Comparison of ENCODE assay signal across 19 mouse cellular contexts in the genomic region with DNA sequence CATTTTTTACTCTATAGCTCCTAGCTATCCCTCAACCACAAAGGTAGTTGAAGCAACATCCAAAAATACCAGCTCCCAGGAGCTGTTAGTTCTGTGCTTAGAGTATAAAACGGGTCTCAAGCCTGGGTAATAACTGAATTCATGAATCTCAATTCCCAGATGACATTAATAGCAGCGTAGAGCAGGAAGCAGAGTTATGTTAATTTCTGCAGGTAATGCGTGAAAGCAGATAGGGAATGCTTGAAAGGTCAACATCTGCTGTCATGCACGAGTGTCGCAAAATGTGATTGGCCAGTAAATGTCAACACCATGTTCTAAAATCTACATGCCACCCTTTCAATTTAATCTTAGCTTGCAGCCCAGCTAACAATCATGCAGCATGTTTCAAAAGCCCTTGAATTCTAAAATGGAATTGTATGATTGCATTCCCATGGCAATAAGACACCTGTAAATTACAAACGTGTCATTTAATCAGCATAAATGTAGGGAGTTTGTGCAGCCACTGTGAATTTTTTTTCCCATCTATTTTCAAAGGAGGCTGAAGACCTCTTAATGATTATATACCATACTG.
A peak's percentile ranks its signal among the peaks of the same experiment; 100 is the strongest.
DNase-seq lines count a peak whose midpoint lies in the region; ATAC-seq and TF ChIP-seq lines count a peak whose summit lies in the region.
"Had no signal": no experiment of that assay in that cellular context is flagged by ENCODE, and none has a peak within 500 bp of the region (broad histone marks: within the 10 kb centered on the region; RNA-seq: fewer than 3 reads in every experiment).

No protein-coding gene starts in this region.

- H3K4me3 ChIP-seq in forebrain, embryonic 16.5 days (replicated peaks; ENCODE audit: low read length) = no peak overlapping the region
- H3K4me3 ChIP-seq in hindbrain, postnatal 0 days (ENCODE audit: low read length) = no peak overlapping the region
- no peak overlapping the region for H3K4me3 ChIP-seq in neural tube, embryonic 12.5 days
- H3K4me3 ChIP-seq: heart, embryonic 15.5 days; liver, embryonic 12.5 days had no signal

- H3K27me3 ChIP-seq in forebrain, embryonic 16.5 days (replicated peaks; ENCODE audit: control insufficient read depth, insufficient read depth, low read length) = no peaks in the 10 kb centered on the region
- H3K27me3 ChIP-seq in hindbrain, postnatal 0 days (ENCODE audit: insufficient read depth, low read length) = no peaks in the 10 kb centered on the region
- H3K27me3 ChIP-seq in neural tube, embryonic 12.5 days (replicated peaks) = no peaks in the 10 kb centered on the region
- H3K27me3 ChIP-seq: heart, embryonic 15.5 days; liver, embryonic 12.5 days had no signal

- 0 out of 2 replicates have a peak, but pooled peaks cover 2% of the 10 kb centered on the region for H3K4me1 ChIP-seq in forebrain, embryonic 16.5 days (replicated peaks; ENCODE audit: control insufficient read depth, insufficient read depth, low read length)
- no peaks in the 10 kb centered on the region for H3K4me1 ChIP-seq in hindbrain, postnatal 0 days (ENCODE audit: insufficient read depth, low read length)
- peaks cover 14% of the 10 kb centered on the region; the same call in 1 of the 2 replicates for H3K4me1 ChIP-seq in neural tube, embryonic 12.5 days
- H3K4me1 ChIP-seq: heart, embryonic 15.5 days; liver, embryonic 12.5 days had no signal

- TF ChIP-seq CTCF in brain, embryonic 14.5 days (IDR thresholded peaks at IDR 0.05; ENCODE audit: borderline replicate concordance, extremely low read depth, insufficient read depth, insufficient read length) = no peak
- TF ChIP-seq CTCF in hindbrain, postnatal 0 days (IDR thresholded peaks at IDR 0.05; ENCODE audit: low read depth) = no peak

- H3K4me2 ChIP-seq in forebrain, embryonic 16.5 days (ENCODE audit: low read length) = no peak overlapping the region
- H3K4me2 ChIP-seq in hindbrain, postnatal 0 days (ENCODE audit: low read depth, low read length) = no peak overlapping the region
- no peak overlapping the region for H3K4me2 ChIP-seq in neural tube, embryonic 12.5 days (replicated peaks)
- H3K4me2 ChIP-seq: heart, embryonic 15.5 days; liver, embryonic 12.5 days had no signal

- H3K9me3 ChIP-seq in forebrain, embryonic 16.5 days (ENCODE audit: control insufficient read depth, low read length) = no peaks in the 10 kb centered on the region
- no peaks in the 10 kb centered on the region for H3K9me3 ChIP-seq in hindbrain, postnatal 0 days (ENCODE audit: low read length)
- no peaks in the 10 kb centered on the region for H3K9me3 ChIP-seq in neural tube, embryonic 12.5 days
- H3K9me3 ChIP-seq: heart, embryonic 15.5 days; liver, embryonic 12.5 days had no signal

- no peak overlapping the region for H3K9ac ChIP-seq in forebrain, embryonic 16.5 days (replicated peaks; ENCODE audit: low read depth, low read length)
- no peak overlapping the region for H3K9ac ChIP-seq in hindbrain, postnatal 0 days (replicated peaks; ENCODE audit: low read length)
- no peak overlapping the region for H3K9ac ChIP-seq in neural tube, embryonic 12.5 days
- H3K9ac ChIP-seq: heart, embryonic 15.5 days; liver, embryonic 12.5 days had no signal

- ATAC-seq in forebrain, embryonic 16.5 days = 0 out of 2 replicates have a peak, but pooled peaks have one; percentile 40
- no peak for ATAC-seq in hindbrain, postnatal 0 days
- ATAC-seq in neural tube, embryonic 12.5 days (ENCODE audit: low FRiP score, low read depth) = peak; percentile 48
- ATAC-seq: intestine, embryonic 16.5 days; liver, embryonic 12.5 days had no signal

- no peaks in the 10 kb centered on the region for H3K36me3 ChIP-seq in forebrain, embryonic 16.5 days (ENCODE audit: control insufficient read depth, insufficient read depth)
- no peaks in the 10 kb centered on the region for H3K36me3 ChIP-seq in hindbrain, postnatal 0 days (ENCODE audit: insufficient read depth, low read length)
- H3K36me3 ChIP-seq in neural tube, embryonic 12.5 days = no peaks in the 10 kb centered on the region
- H3K36me3 ChIP-seq: heart, embryonic 15.5 days; liver, embryonic 12.5 days had no signal

- no peak for TF ChIP-seq POLR2A in brain, embryonic 14.5 days (IDR thresholded peaks at IDR 0.05; ENCODE audit: borderline replicate concordance, extremely low read depth, insufficient read depth, insufficient read length, poor library complexity, severe bottlenecking)

- peak; percentile 78 for DNase-seq in brain, embryonic 14.5 days (ENCODE audit: low read depth)
- peak; percentile 4 for DNase-seq in hindbrain, postnatal 0 days (ENCODE audit: low spot score)
- no peak for DNase-seq in thymus, adult 18-20 months
- no peak for DNase-seq in retina, postnatal 1 day
- DNase-seq in testis, postnatal 14 days (ENCODE audit: low spot score) = no peak
- DNase-seq: adrenal gland, adult 2 months; cerebellum, adult 9-10 months; gastrocnemius, postnatal 14 days; heart, adult 18-20 months; heart, postnatal 4 days; lung, adult 2 months; lung, postnatal 36 days; right cerebral cortex, postnatal 14 days; spleen, adult 18-20 months had no signal

- 64% methylated on average over 6 of the region's 6 CpGs for WGBS in forebrain, embryonic 16.5 days
- 61% methylated on average over 6 of the region's 6 CpGs for WGBS in hindbrain, postnatal 0 days
- 57% methylated on average over 6 of the region's 6 CpGs for WGBS in neural tube, embryonic 12.5 days

- no peak overlapping the region for H3K27ac ChIP-seq in forebrain, embryonic 16.5 days (ENCODE audit: low read length)
- H3K27ac ChIP-seq in hindbrain, postnatal 0 days = peak overlapping the region; percentile 8; the same call in 1 of the 2 replicates
- peak overlapping the region; percentile 50; the same call in 1 of the 2 replicates for H3K27ac ChIP-seq in neural tube, embryonic 12.5 days
- H3K27ac ChIP-seq: heart, embryonic 15.5 days; liver, embryonic 12.5 days had no signal

Comparison
In these comparisons a context has a peak if more than half of its experiments do, and no peak if none do; other contexts are left out.
1. DNase-seq: peak in brain, embryonic 14.5 days (single experiment) and hindbrain, postnatal 0 days (single experiment); none in thymus, adult 18-20 months (0 of 2), retina, postnatal 1 day (single experiment) and testis, postnatal 14 days (single experiment).